Mouse (Mus musculus): ENCODE results near the gene Gm20388. TPM values are rescaled to one million over a fixed set of nuclear protein-coding genes. Genes with fewer than 3 reads are reported as not detected.
A peak's percentile ranks its signal among the peaks of the same experiment; 100 is the strongest.

Gm20388 gene
- polyA plus RNA-seq, 1 experiment from 2014 or later = 3.6 TPM

GRCm38 (mm10) chr8:122726789-122727188 is 2816.1 kb downstream of the Gm20388 start:
- H3K27ac ChIP-seq (replicated peaks) = no peak overlapping the region
- H3K4me3 ChIP-seq = no peak overlapping the region
- H3K36me3 ChIP-seq (replicated peaks) = no peaks in the 10 kb centered on the region
- WGBS = 67% methylated on average over 2 of the region's 2 CpGs
- H3K27me3 ChIP-seq (replicated peaks; ENCODE audit: low read depth, poor library complexity, severe bottlenecking) = peaks cover 41% of the 10 kb centered on the region
- no peak for DNase-seq (ENCODE audit: low spot score)
- no peaks in the 10 kb centered on the region for H3K9me3 ChIP-seq
- H3K4me1 ChIP-seq = peaks cover 15% of the 10 kb centered on the region

GRCm38 (mm10) chr8:122727412-122727811 is 2816.8 kb downstream of the Gm20388 start:
- peaks cover 15% of the 10 kb centered on the region for H3K4me1 ChIP-seq
- H3K9me3 ChIP-seq = no peaks in the 10 kb centered on the region
- H3K36me3 ChIP-seq (replicated peaks) = no peaks in the 10 kb centered on the region
- peaks cover 35% of the 10 kb centered on the region; the same call in 1 of the 2 replicates for H3K27me3 ChIP-seq (replicated peaks; ENCODE audit: low read depth, poor library complexity, severe bottlenecking)
- no peak overlapping the region for H3K27ac ChIP-seq (replicated peaks)
- WGBS = 58% methylated on average over 5 of the region's 5 CpGs
- no peak for DNase-seq (ENCODE audit: low spot score)
- H3K4me3 ChIP-seq = no peak overlapping the region

GRCm38 (mm10) chr8:122728630-122729029 is 2818.0 kb downstream of the Gm20388 start:
- Histone ChIP-seq H3K27ac (replicated peaks) (no peak overlapping the region), H3K9me3 (no peaks in the 10 kb centered on the region), H3K4me1 (peaks cover 15% of the 10 kb centered on the region), H3K27me3 (replicated peaks; ENCODE audit: low read depth, poor library complexity, severe bottlenecking) (peaks cover 23% of the 10 kb centered on the region; the same call in 1 of the 2 replicates), H3K4me3 (no peak overlapping the region), H3K36me3 (replicated peaks) (no peaks in the 10 kb centered on the region)
- no peak for DNase-seq (ENCODE audit: low spot score)
- 15% methylated on average over 3 of the region's 3 CpGs for WGBS

- 60% methylated on average over 3 of the region's 3 CpGs for WGBS
- Histone ChIP-seq H3K4me1 (peaks cover 26% of the 10 kb centered on the region), H3K27me3 (replicated peaks; ENCODE audit: low read depth, poor library complexity, severe bottlenecking) (peaks cover 25% of the 10 kb centered on the region), H3K27ac (replicated peaks) (no peak overlapping the region), H3K36me3 (replicated peaks) (no peaks in the 10 kb centered on the region), H3K4me3 (no peak overlapping the region), H3K9me3 (no peaks in the 10 kb centered on the region)
- DNase-seq (ENCODE audit: low spot score) = no peak
Observed at GRCm38 (mm10) chr8:122735110-122735509, 2824.5 kb downstream of the Gm20388 start.

- peaks cover 26% of the 10 kb centered on the region for H3K4me1 ChIP-seq
- no peak for DNase-seq (ENCODE audit: low spot score)
- 67% methylated on average over 19 of the region's 19 CpGs for WGBS
- no peak overlapping the region for H3K4me3 ChIP-seq
- no peaks in the 10 kb centered on the region for H3K36me3 ChIP-seq (replicated peaks)
- no peak overlapping the region for H3K27ac ChIP-seq (replicated peaks)
- peaks cover 32% of the 10 kb centered on the region for H3K27me3 ChIP-seq (replicated peaks; ENCODE audit: low read depth, poor library complexity, severe bottlenecking)
- no peaks in the 10 kb centered on the region for H3K9me3 ChIP-seq
Observed at GRCm38 (mm10) chr8:122735542-122736473, 2825.2 kb downstream of the Gm20388 start.

- H3K4me3 ChIP-seq = no peak overlapping the region
- DNase-seq (ENCODE audit: low spot score) = no peak
- peaks cover 40% of the 10 kb centered on the region for H3K27me3 ChIP-seq (replicated peaks; ENCODE audit: low read depth, poor library complexity, severe bottlenecking)
- peaks cover 26% of the 10 kb centered on the region for H3K4me1 ChIP-seq
- H3K9me3 ChIP-seq = no peaks in the 10 kb centered on the region
- no peak overlapping the region for H3K27ac ChIP-seq (replicated peaks)
- no peaks in the 10 kb centered on the region for H3K36me3 ChIP-seq (replicated peaks)
- 89% methylated on average over 11 of the region's 11 CpGs for whole genome bisulfite sequencing
Observed at GRCm38 (mm10) chr8:122736623-122737022, 2826.0 kb downstream of the Gm20388 start.

GRCm38 (mm10) chr8:122737071-122737470 is 2826.4 kb downstream of the Gm20388 start:
- peak; percentile 49 for DNase-seq (ENCODE audit: low spot score)
- Histone ChIP-seq H3K27ac (replicated peaks) (no peak overlapping the region), H3K9me3 (no peaks in the 10 kb centered on the region), H3K36me3 (replicated peaks) (no peaks in the 10 kb centered on the region), H3K4me3 (no peak overlapping the region), H3K27me3 (replicated peaks; ENCODE audit: low read depth, poor library complexity, severe bottlenecking) (peaks cover 44% of the 10 kb centered on the region), H3K4me1 (peaks cover 27% of the 10 kb centered on the region)
- 46% methylated on average over 4 of the region's 4 CpGs for WGBS

- Histone ChIP-seq H3K36me3 (replicated peaks) (no peaks in the 10 kb centered on the region), H3K27ac (replicated peaks) (no peak overlapping the region), H3K9me3 (no peaks in the 10 kb centered on the region), H3K4me1 (peaks cover 36% of the 10 kb centered on the region), H3K27me3 (replicated peaks; ENCODE audit: low read depth, poor library complexity, severe bottlenecking) (peaks cover 53% of the 10 kb centered on the region), H3K4me3 (no peak overlapping the region)
- no peak for DNase-seq (ENCODE audit: low spot score)
- 88% methylated on average over 6 of the region's 6 CpGs for WGBS
Observed at GRCm38 (mm10) chr8:122737886-122738285, 2827.2 kb downstream of the Gm20388 start.

GRCm38 (mm10) chr8:122739102-122739725 is 2828.6 kb downstream of the Gm20388 start:
- Histone ChIP-seq H3K27ac (replicated peaks) (no peak overlapping the region), H3K4me3 (0 out of 2 replicates have a peak overlapping the region, but pooled peaks have one; percentile 1), H3K36me3 (replicated peaks) (no peaks in the 10 kb centered on the region), H3K9me3 (no peaks in the 10 kb centered on the region), H3K27me3 (replicated peaks; ENCODE audit: low read depth, poor library complexity, severe bottlenecking) (peaks cover 66% of the 10 kb centered on the region), H3K4me1 (peaks cover 37% of the 10 kb centered on the region)
- WGBS = 16% methylated on average over 11 of the region's 11 CpGs
- no peak for DNase-seq (ENCODE audit: low spot score)

- no peak overlapping the region for H3K27ac ChIP-seq (replicated peaks)
- 17% methylated on average over 19 of the region's 19 CpGs for WGBS
- peaks cover 98% of the 10 kb centered on the region for H3K27me3 ChIP-seq (replicated peaks; ENCODE audit: low read depth, poor library complexity, severe bottlenecking)
- peak; percentile 14 for DNase-seq (ENCODE audit: low spot score)
- no peaks in the 10 kb centered on the region for H3K9me3 ChIP-seq
- peaks cover 47% of the 10 kb centered on the region for H3K4me1 ChIP-seq
- no peak overlapping the region for H3K4me3 ChIP-seq
- no peaks in the 10 kb centered on the region for H3K36me3 ChIP-seq (replicated peaks)
Observed at GRCm38 (mm10) chr8:122742471-122742870, 2831.8 kb downstream of the Gm20388 start.

- H3K27ac ChIP-seq (replicated peaks) = 0 out of 2 replicates have a peak overlapping the region, but pooled peaks have one; percentile 5
- peak overlapping the region; percentile 25; the same call in 1 of the 2 replicates for H3K4me3 ChIP-seq
- WGBS = 27% methylated on average over 17 of the region's 17 CpGs
- peaks cover 44% of the 10 kb centered on the region for H3K4me1 ChIP-seq
- H3K9me3 ChIP-seq = no peaks in the 10 kb centered on the region
- H3K27me3 ChIP-seq (replicated peaks; ENCODE audit: low read depth, poor library complexity, severe bottlenecking) = peaks cover 88% of the 10 kb centered on the region
- H3K36me3 ChIP-seq (replicated peaks) = no peaks in the 10 kb centered on the region
- peak; percentile 14 for DNase-seq (ENCODE audit: low spot score)
Observed at GRCm38 (mm10) chr8:122745022-122745749, 2834.5 kb downstream of the Gm20388 start.

GRCm38 (mm10) chr8:122745750-122746275 is 2835.2 kb downstream of the Gm20388 start:
- 12% methylated on average over 16 of the region's 16 CpGs for WGBS
- no peaks in the 10 kb centered on the region for H3K9me3 ChIP-seq
- peak overlapping the region; percentile 25; the same call in 1 of the 2 replicates for H3K4me3 ChIP-seq
- peaks cover 44% of the 10 kb centered on the region for H3K4me1 ChIP-seq
- no peaks in the 10 kb centered on the region for H3K36me3 ChIP-seq (replicated peaks)
- 0 out of 2 replicates have a peak overlapping the region, but pooled peaks have one; percentile 5 for H3K27ac ChIP-seq (replicated peaks)
- H3K27me3 ChIP-seq (replicated peaks; ENCODE audit: low read depth, poor library complexity, severe bottlenecking) = peaks cover 82% of the 10 kb centered on the region
- DNase-seq (ENCODE audit: low spot score) = peak; percentile 21

All from embryonic facial prominence, embryonic 10.5 days (tissue).